Mouse (Mus musculus) kidney, adult 2 months (tissue): Measurements from ENCODE around the gene Alg14.

Source experiments
- CTCF ChIP-seq: fragments of 200-500 bp; conservative IDR thresholded peaks from 2 replicates; pipeline ENCODE4 v1.5.1; 2011; ENCODE audit warnings: low read depth, mild to moderate bottlenecking, control low read depth, low read length, moderate library complexity, mixed read lengths; ENCODE audit not compliant: insufficient read depth, insufficient read length
- POLR2A ChIP-seq: fragments of 200-500 bp; IDR thresholded peaks from one replicate; pipeline ENCODE4 v1.6.1; 2011; ENCODE audit warnings: low read depth, low read length, control low read depth

- TF ChIP-seq CTCF: no peak
- no peak for TF ChIP-seq POLR2A
Observed at GRCm38 (mm10) chr3:121357030-121357429, 65.5 kb downstream of the Alg14 start.
